Mouse (Mus musculus): ENCODE data around the gene Acox3. TPM values are rescaled to one million over a fixed set of nuclear protein-coding genes. Genes with fewer than 3 reads are reported as not detected.

Acox3 gene
- total RNA-seq, 2 experiments from 2014 or later: 24.9 to 29.6 TPM

DNA sequence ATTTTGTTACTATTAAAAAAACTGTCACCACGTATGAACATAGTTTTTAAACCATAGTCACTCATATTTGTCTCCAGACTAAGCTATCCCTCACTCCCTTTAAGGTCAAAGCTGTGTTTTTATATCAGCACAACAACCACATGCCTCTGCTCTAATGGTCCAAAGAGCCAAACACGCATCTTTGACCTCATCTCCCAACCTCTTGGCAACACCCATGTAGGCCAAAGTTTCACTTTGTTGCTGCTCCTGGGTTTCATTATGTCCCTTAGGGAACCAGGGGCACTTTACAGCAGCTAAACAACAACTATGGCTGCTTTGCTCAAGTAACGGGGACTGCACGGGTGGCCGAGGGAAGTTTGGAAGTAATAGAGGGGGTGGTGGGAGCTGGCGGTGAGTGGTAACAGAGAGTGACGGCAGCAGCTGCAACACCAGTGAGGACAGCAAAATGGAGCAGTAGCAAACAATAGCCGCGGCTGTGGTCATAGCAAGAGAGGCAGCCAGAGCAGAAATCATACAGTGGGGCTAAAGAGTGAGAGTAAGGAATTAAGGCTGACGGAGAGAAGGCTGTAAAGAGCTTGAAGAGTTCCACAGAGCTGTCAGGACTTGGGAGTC, 6.3 kb upstream of the Acox3 start:
- no peak for ATAC-seq (replicated peaks; ENCODE audit: poor library complexity)

DNA sequence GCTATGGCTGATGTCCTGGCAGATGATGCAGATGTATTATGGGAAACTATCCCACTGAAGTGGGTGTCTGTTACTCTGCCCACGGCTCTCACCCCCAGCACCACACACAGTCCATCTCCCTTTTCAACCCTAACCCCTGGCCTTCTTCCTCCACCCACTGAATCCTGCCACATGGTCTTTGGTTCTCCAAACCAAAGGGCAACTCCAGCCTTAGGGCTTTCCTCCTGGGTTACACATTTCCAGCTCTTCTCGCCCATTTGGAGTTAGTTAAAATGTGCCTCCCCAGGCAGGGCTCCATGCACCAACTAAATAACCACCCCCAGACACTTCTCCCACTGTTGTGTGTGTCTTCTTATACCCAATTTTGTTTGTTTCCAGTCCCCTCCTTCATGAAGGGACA, 4.4 kb upstream of the Acox3 start:
- ATAC-seq (replicated peaks; ENCODE audit: poor library complexity): no peak

DNA sequence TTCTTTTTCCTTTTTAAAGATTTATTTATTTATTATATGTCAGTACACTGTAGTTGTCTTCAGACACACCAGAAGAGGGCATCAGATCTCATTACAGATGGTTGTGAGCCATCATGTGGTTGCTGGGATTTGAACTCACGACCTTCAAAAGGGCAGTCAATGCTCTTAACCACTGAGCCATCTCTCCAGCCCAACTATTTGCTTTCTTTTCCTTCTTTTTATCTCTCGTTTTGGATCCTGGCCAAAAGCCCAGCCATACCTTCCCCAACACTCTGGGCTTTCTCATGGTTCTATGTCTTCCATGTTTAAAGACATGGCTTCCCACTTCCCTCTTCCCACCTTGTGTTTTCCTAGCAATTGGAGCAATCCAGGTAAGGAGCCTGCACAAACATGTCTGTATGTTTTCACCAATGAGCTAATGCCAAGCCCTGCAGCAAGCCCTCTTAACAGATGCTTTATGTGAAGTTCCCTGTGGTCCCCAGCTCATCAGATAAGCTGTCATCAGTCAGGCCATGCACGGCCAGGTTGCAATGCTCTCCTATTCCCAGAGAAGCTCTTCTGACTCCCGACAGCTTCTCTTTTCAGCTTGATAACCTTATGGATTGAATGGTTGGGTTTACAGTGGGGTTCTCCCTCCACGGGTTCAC, 3.5 kb upstream of the Acox3 start:
- ATAC-seq (replicated peaks; ENCODE audit: poor library complexity): no peak

DNA sequence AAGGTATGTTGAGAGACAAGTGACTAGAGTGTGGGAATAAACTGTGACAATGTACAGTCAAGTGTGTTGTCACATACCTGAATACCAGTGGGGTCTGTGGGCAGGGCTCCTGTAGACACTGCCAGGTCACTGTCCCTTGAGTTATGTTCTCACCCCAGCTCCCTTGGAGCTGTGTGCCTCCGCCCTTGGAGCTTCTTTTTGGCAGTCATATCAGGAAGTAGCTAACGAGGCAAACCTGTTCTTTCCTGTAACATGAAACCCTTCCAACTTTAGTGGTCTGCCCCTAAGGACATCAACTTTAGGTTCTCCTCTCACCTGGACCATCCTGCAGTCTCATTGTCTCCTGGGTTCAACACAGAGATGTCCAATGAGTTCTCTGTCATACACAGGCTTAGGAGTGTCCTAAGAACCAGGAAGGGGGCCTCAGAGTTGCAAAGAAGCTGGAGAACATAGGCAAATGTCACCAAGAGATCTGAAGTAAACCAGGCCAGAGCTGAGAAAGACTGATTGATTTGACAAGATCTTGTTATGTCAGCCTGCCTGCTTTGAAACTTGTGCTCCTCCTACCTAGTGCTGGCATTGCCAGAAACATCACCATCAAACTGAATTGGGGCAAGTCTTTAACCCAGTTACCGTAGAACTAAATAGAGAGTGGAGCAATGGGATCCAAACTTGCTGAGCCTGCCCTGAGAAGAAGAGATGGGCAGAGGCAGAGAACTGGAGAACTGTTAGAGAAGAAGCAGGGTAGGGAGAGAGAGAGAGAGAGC, 2.5 kb upstream of the Acox3 start:
- no peak for ATAC-seq (replicated peaks; ENCODE audit: poor library complexity)

DNA sequence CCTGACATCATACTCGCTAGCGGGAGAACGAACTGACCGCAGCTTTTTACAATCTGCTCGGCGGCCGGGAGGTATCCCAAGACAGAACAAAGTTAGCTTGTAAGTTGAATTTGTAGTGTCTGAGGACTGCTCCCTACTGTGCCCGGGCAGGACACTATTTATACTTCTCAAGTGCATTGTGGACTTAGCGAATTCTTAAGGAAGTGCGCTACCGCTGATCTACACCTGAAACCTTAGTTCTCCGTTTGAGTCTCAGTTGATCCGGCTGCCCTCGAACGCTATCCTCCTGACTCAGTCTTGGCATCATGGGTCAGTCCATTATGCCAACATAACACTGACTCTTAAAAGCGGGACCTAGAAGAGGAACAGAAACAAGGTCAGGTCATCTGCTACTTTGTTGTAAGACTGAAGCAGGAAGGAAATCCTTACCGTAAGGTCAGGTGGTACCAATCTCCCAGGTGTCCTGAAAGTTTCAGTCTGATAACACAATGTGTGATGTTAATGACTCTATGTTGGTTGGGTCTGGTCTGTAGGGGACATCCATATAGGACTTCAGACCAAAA, 462 bp downstream of the Acox3 start:
- peak; percentile 40 for ATAC-seq (replicated peaks; ENCODE audit: poor library complexity)

DNA sequence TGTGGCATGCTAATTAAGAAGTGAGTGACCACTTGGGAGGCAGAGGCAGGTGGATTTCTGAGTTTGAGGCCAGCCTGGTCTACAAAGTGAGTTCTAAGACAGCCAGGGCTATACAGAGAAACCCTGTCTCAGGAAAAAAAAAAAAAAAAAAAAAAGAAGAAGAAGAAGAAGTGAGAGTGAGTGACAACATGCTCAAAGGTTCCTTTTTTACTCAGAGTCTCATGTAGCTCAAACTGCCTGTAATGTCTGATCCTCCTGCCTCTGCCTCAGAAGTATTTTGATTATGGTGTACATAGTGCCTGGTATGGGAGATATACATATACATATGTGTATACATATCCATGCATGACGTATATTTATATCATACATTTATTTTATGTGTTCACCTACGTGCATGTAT, 1.4 kb downstream of the Acox3 start:
- 0 out of 2 replicates have a peak, but pooled peaks have one; percentile 26 for ATAC-seq (replicated peaks; ENCODE audit: poor library complexity)

DNA sequence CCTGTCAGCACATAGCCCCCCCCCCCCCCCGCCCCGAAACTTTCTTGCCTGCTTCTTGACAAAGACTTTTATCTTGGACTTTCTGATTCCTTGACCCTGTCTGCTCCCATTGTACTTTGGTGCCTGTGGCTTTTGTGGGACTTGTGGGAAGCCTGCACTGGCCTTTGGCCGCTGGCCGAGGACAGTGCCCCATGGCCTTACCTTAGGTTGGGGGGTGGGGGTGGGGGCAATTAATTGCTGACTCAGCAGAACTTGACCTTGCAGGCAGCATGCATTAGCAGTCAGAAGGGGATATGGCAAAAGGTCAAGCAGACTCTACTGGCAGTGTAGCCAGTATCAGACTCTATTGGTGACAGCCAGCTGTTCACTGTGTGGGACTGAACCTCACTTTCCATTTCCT, 8.7 kb downstream of the Acox3 start:
- no peak for ATAC-seq (replicated peaks; ENCODE audit: poor library complexity)

DNA sequence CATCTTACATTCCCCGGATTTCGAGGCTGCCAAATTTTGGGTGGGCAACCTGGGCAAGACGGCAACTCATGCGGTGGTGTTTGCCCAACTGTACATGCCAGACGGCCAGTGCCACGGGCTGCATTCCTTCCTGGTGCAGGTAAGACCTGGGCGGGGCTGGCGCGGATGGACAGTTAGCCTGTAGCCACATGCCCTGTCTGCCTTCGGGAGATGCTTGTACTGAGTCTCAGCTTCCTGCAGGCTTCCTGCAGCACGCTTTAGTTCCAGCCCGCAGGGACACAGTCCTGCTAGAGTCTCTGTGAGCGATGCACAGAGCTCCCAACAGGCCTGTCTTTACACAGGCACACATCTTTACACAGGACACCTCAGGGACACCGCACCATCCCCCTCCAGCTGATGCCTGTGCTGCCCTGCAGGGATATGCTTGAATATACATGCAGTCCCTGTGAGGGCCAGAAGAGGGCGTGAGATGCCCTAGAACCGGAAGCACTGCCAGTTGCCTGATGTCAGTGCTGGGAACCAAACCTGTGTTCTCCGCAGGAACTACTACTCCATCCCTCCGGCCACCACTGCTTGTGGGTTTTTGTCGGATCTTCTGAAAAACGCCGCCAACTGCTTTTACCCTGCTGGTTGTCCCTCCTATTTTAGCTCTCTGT, 9.4 kb downstream of the Acox3 start:
- ATAC-seq (replicated peaks; ENCODE audit: poor library complexity): peak; percentile 51; the same call in 1 of the 2 replicates

DNA sequence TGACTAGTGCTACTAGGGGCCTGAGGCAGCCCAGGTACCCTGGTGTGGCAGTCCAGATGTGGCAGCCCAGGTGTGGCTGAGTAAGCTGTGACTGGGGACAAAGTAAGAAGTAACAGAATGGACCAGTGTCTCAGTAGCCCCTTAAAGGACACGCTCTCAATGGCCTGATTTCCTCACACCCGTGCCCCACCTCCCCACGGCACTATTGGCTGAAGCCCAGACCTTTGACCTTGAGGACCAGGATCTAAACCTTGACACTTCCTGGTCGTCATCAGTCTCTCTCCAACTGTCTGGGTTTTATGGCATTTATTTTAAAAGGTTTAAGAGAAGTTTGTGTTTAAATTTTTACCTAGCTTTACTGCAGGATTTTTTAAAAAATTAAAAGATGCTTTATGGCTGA, 10.0 kb downstream of the Acox3 start:
- no peak for ATAC-seq (replicated peaks; ENCODE audit: poor library complexity)

DNA sequence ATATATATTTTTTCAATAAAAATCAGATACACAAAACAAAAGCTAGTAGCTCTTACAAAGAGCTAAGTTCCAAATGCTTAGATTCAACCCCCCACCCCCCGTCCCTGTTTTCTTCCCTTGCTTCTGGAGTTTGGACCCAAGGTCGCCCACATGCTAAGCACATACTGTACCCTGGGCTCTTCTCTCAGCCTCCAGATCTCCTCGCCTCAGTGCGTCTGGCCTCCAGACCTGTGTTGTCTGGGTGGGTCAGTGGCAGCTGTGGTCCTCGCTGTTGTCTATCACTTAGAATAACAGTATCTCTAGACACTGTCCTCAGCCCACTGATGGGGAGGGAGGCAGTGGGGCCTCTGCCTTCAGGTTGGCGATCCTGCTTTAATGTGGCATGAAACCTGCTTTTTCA, 10.4 kb downstream of the Acox3 start:
- ATAC-seq (replicated peaks; ENCODE audit: poor library complexity): no peak

DNA sequence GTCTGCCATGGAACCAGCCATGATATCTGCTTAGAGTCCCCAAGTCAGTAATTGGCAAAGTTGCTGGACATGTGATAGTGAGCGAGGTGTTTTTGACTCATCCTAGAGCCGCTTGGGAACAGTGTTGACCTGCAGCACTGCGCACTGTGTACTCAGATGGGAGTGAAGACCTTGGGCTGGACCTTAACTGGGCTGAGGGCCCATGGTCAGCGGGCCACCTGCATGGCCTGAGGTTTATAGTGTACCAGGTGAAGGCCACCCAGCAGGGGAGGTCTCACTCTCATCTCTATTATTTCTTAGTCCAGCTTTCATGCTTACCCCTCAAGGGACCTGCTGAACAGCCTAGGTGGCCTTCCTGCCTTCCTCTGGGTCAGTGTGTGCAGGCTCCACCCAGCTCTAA, 11.9 kb downstream of the Acox3 start:
- ATAC-seq (replicated peaks; ENCODE audit: poor library complexity): no peak

DNA sequence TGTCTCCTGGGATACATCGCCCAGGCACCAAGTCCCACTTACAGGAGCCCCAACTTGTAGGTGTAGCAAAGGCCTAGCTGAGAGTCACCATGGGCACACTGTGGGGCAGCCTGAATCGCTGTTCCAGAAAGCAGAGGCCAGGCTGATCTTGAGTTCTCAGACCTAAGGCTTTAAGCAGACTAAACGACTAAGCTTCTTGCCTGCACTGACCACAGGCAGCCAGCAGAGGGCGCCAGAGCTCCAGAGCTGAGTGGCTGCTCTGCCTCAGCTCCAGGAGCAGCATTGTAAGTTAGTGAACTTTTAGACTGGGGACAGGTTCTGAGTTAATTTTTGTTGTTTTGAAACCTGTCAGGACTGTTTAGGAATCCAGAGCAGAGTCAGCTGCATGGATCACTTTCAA, 12.9 kb downstream of the Acox3 start:
- ATAC-seq (replicated peaks; ENCODE audit: poor library complexity): peak; percentile 92

DNA sequence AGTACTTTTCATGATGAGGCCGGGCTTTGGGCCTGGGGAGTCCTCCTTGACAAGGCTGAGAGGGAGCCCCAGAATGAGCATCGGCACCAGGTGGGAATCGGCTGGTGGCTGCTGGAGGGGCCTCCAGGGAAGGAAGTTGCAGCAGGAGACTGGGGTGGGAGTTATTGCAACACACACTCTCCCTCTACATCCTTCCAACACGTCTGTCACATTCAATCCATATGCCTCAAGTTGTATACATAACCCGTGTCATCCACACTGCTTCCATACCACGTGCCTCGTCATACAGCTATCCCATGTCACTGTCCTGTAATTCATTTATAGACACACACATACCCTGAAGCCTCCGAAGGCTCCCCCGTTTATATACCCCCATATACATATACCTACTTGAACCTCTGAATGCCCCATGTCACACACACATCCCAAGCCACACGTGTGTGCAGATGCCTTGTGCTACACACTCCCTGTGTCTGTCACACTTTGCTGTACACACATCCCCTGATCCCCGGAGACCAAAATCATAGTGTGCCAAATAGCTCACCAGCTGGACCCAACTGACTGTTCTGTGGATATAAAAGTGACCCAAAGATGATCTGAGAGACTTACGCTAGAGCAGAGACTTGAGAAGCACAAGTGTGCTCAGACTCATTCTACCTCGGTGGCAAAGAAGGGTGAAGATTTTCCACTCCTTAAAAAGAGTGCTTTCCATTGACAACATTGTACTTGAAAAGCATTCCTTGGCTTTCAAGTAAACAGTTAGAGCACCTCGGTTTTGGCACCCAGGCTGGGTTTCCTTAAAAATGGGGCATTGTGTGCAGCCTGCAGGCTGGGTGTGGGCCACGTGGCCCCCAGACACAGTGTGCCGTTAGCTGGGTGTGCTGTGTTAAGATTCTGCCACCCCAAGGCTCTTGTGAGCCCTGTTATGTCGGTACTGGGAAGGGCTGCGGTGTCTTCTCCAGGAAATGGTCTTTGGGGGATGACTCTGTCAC, 13.6 kb downstream of the Acox3 start:
- peak; percentile 38 for ATAC-seq (replicated peaks; ENCODE audit: poor library complexity)

DNA sequence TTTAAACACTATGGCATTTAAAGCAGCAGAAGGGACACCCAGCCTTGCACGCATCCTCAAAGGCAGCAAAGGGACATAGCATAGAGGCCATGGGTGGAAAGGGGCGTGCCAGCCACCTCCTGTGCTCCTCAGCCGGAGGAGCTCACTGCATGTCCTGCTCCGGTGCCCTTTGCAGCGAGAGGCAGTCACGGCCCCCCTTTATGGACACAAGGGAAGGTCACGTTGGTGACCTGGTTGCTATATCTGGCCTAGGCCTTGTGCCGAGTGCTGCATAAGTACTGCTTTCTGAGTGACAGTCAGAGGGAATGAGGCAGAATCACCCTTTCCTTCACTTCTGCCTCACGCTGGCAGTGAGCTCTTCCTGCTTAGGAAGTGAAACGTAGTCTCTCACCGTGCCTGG, 17.4 kb downstream of the Acox3 start:
- no peak for ATAC-seq (replicated peaks; ENCODE audit: poor library complexity)

DNA sequence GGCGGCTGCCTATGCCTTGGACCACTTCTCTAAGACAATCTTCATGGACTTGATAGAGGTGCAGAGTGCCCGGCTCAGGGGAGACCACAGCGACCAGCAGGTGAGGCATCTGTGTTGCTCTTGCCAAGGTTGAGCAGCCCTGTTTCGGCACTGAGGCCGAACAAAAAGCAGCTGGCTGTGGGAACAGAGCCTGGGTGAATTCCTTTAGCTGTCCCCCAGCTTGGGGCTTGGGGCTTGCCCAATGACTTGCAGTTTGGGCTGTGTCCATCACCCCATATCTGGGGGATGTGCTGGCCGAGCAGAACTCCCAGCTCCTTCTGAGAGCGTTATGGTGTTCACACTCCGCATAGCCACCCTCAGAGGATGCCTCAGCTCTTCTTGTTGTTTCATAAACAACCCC, 18.7 kb downstream of the Acox3 start:
- ATAC-seq (replicated peaks; ENCODE audit: poor library complexity): no peak

DNA sequence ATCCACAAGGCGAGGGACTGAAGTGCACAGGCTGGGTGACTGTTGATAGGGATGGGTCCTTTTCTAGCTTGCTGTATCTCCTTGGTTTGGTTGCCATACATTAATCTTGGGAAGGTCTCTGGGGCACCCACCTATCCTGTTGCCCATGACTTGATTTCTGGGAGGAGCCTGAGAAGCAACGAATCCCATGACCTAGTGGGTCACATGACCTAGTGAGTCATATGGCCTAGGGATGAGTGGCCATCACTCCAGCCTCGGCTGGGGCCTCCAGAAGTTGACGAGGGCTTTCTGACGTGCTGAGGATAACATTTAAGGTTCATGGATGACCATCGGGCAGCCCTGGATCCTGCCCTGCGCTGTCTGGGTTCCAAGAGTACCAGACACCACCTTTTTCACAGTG, 22.5 kb downstream of the Acox3 start:
- ATAC-seq (replicated peaks; ENCODE audit: poor library complexity): no peak

DNA sequence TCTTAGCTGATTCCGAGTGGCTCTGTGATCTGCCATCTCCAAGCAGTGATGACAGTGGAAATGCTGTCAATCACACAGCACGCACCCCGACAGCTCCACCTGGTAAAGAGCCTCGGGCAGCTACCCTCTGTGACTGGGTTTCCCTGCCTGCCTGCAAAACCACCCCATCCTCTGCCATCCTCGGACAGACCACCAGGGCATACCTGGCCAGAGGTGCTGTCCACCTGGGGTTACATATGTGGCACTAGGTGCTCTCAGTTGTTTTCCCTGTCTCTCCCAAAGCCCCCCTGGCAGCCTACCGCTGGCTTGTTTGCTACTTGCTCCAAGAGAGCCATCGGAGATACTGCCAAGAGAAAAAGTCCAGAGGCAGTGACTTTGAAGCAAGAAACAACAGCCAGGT, 24.0 kb downstream of the Acox3 start:
- ATAC-seq (replicated peaks; ENCODE audit: poor library complexity): no peak

DNA sequence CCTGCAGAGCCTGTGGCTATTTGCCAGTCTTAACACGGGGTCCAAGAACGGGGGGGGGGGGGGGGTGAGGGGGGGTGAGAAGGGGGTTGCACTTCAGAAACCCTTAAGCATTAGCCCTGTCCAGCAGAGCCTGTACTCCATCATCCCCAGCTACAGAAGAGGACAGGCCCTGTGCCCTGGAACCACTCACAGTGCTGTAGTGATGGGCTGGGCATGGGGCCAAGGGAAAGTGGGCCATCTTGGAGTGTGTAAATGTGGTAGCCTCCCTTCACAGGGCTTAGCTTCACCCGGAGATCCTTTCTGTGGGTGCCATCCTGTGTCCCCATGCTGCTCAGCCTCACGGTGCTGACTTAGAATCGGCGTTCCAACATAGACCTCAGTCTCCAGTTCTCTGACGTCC, 24.9 kb downstream of the Acox3 start:
- ATAC-seq (replicated peaks; ENCODE audit: poor library complexity): no peak

DNA sequence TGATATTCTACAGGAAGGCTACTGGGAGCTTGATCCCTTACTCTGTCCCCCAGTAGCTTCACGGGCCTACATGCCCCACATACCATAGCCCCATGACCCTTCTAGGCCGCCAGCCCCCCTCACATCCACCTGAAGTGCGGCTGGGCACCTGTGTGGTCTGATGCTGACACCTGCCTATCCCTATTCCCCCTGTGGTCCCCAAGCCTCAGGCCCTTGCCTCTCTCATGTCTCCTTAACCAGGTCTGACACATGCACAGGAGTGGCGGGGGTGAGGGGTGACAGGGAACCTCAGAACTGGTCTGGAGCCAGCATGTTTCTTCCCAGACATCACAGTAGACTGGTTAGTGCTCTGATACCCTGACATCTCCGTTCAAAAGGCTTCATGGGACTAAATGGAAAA, 25.7 kb downstream of the Acox3 start:
- no peak for ATAC-seq (replicated peaks; ENCODE audit: poor library complexity)

DNA sequence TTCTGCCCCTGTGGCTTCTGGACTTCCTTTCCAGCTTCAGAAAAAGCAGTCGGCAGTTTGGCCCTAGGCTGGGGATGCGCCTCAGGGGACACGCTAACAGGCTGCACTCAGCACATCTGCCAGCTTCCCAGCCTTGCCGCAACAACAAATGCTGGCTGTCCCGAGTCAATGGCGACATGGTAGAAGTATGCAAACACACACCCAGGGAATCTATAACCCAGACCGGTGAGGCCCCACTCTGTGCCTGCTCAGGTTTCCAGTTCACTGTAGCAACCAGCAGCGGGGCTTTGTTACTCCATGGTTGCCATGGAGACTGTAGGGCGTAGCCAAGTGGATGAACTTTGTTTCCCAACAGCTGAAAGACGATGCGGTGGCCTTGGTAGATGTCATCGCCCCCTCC, 26.5 kb downstream of the Acox3 start:
- no peak for ATAC-seq (replicated peaks; ENCODE audit: poor library complexity)
